Mouse (Mus musculus) testis, adult 2 months (tissue): ENCODE results near the gene Fn1.

Source experiments
- CTCF ChIP-seq: fragments of 200-500 bp; IDR thresholded peaks from 2 replicates; pipeline ENCODE4 v1.5.1; 2012; ENCODE audit warnings: low read depth, mild to moderate bottlenecking, inconsistent platforms, low read length, moderate library complexity; ENCODE audit not compliant: control insufficient read depth, insufficient read depth, insufficient replicate concordance
- POLR2A ChIP-seq: fragments of 200-500 bp; IDR thresholded peaks from 2 replicates; pipeline ENCODE4 v1.6.1; 2012; ENCODE audit warnings: low read depth, mild to moderate bottlenecking, inconsistent platforms, low read length, moderate library complexity; ENCODE audit not compliant: control insufficient read depth

DNA sequence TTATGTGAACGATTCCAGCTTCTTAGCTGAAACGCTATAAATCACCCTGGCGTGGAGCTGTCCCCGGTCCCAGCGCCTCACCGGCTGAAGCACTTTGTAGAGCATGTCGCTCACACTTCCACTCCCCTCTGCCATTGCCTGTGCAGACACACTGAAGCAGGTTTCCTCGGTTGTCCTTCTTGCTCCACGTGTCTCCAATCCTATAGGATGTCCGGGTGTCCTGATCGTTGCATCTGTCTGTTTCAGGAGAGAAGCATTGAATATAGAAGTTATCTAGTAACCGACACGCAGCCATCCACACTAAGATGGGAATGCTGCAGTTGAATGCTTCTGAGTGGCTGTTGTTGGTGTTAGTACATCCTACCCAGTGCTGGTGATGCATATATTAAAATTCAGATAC lies 7.5 kb downstream of the Fn1 start:
- TF ChIP-seq CTCF (no peak), POLR2A (no peak)
